Mouse (Mus musculus) layer of hippocampus, postnatal 25 days (tissue): ENCODE data around the gene Fmo2. TPM values are rescaled to one million over a fixed set of nuclear protein-coding genes. Genes with fewer than 3 reads are reported as not detected.

Experiments used
- DNase-seq, 2 experiments: peaks; one replicate each; pipeline ENCODE4 v3.0.0; 2022; ENCODE audit warnings: mixed read lengths in 2 of 2, low spot score in 1 of 2; ENCODE audit errors: extremely low spot score in 1 of 2
- total RNA-seq, 2 experiments: library from RNA; stranded (reverse); gene quantifications; 2 replicates each; pipeline ENCODE4 v1.2.3; 2021

The Fmo2 gene
- total RNA-seq, 2 experiments from 2014 or later: 2.2 TPM

DNA sequence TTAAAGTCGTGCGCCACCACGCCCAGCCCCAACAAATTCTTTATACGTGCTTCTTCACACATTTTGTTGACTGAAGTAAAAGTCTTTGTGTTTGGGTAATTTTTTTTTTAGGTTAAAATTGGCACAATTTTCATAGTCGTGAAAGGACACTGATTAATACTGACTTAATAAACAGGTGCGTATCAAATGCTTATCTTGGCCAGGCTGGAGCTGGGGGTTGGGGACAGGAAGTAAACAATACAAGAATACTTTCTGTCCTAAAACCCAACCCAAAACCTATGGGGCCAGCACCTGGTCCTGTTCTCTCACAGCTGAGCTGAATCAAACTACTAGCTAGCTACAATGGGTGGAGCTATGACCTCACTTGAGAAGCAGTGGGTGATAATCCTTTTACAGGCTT, 5.5 kb downstream of the Fmo2 start:
- no peak for DNase-seq

DNA sequence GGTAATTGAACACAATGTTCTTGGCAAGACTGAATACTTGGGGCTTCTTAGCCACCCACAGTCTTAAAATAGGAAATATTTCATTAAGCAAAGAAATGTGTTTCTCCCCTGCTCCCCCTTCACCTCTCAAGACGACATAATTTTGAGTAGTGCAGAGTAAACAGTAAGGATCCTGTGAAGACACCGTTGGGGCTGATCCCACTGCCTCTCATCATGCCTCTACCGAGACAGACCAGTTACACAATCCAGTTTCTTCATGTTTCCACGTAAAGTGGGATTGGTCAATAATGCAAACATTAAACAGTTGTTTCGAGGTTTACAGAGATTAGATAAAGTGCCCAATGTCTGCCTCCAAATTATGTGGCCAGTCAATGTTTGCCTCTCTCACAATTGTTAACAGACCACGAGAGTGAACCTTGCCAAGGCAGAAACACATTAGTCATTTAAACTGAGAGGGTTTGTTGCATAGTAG, 6.5 kb downstream of the Fmo2 start:
- DNase-seq: no peak

GRCm38 (mm10) chr1:162888646-162889045, 9.9 kb downstream of the Fmo2 start:
- no peak for DNase-seq

GRCm38 (mm10) chr1:162887644-162888043, 10.9 kb downstream of the Fmo2 start:
- DNase-seq: no peak

DNA sequence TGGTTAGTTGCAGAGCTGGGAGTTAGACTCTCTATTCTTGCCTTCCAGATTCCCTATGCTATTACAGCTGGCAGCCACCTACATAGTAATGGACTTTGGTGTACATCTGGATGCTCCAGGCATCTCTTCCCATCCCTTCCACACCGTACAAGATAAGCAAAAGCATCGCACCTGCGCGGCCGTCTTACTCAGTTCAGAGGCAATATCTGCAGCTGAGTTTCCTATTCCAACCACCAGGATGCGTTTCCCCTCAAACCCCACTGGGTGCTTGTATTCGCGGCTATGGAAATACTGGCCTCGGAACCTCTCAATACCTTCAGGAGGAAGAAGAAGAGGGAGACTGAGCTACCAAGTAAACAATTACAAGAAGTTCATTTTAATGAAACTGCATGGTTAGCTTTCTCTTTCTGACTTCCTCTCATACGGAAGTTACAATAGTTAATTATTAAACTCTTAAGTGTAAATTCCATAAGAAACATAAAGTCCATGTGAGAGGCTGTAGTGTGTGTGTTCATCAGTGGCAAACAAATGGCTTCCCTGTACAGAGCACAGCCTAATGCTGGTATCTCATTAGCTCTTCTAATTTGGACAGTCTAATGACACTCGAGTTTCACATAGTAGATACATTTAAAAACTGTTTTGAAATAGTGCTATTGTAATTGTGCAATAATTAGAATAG, 12.2 kb downstream of the Fmo2 start:
- DNase-seq: no peak

DNA sequence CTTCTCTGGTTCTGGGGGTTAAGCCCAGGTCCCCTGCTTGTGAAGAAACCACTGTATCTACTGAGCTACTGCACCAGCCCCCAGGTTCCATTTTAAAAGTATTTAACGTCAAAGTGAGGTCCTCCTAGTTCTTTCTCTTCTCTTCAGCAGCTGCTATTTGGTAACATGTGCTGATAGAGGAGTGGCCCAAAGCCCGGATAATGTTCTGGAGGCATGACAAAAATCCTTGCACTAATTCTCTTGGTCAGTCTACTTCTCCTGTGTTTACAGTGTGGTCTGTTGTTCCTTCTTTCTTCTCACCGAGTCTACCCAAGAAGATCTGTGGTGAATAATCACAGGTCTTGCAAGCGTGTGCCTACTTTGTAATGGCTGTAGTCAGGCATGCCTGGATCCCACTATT, 15.8 kb downstream of the Fmo2 start:
- no peak for DNase-seq

DNA sequence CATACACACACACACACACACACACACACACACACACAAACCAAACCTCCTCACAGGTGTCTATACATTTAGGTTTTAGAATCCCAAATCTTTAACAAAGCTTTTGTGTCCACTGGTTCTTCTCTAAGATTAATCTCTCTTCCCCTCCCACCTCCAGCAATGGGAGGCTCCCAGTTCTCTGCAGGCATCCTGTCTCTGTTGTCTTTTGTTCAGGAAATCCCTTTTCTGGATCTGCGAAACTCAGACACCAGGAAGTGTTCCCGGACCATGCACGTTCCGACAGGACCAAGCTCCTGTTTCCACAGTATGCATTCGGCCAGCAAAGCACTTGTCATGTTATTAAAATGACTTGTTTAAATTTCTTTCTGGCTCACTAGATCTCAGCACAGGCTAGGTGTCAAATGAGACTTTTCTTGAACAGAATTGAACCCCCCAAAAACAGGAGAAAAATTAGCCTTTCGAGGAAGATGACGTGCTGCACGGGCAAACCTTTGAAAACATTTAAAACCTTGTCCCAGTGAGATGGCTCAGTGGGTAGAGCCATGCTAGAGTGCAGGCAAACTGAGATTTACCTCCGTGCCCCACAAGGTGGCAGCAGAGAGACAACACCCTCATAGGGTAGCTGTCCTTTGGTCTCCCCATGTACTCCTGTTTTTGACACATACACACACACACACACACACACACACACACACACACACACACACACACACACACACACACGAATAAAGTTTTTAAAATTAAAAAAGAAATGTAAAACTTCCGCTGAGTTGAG, 18.7 kb downstream of the Fmo2 start:
- DNase-seq: peak; percentile 27 to 77

DNA sequence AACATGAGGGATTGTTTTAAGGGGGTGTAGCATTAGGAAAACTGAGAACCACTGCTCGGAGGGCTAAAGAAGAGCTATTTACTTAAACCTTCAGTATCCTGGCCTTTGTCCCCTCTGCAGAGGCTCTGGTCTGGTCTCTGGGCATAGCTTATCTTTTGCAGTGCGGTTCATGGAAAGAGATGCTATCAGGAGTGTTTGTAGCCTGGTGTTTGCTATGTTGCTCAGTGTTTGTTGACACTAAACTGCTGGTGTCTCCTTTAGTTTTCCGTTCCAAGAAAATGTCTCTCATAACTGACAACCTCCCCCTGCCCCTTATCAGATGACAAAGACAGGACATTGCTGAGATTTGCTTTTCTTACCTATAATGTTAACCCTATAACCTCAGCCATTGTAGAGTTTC, 23.4 kb downstream of the Fmo2 start:
- DNase-seq: no peak

DNA sequence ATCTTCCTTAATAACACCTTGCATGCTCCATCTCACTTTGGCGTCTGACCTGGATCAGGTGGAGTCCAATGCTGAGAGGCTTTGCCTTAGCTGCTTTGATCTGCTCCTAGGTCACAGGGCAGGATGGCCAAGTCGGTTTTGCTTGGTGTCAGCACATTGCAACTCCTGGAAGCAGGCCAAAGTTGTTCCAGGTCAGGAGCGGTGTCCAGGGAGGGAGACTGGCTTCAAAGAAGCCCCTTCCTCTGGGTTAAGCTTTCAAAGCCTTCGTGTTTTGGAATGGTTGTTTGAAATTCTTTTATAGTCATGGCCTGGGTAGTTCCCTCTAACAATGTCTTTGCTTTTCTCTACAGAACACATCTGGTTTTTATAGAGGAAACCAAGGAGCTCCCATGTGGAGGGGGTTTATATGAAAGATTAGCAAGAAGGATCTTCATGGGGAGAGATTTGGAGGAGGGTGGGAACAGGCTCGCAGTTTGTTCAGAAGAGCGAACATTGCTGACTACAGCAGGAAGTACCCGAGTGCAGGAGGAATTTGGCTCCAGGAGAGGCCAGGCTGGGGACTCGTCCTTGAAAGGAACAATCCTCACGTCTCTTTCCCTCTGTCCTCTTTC, 26.7 kb downstream of the Fmo2 start:
- no peak for DNase-seq

- no peak for DNase-seq
Observed at GRCm38 (mm10) chr1:162870978-162871377, 27.5 kb downstream of the Fmo2 start.

GRCm38 (mm10) chr1:162867396-162867795, 31.1 kb downstream of the Fmo2 start:
- DNase-seq: no peak

- DNase-seq: no peak
Observed at GRCm38 (mm10) chr1:162866280-162866681, 32.2 kb downstream of the Fmo2 start, which contains the start of gene Fmo1. Fmo1 (minus strand) TSS chr1:162866610.

GRCm38 (mm10) chr1:162865493-162865830, 33.1 kb downstream of the Fmo2 start:
- no peak for DNase-seq

DNA sequence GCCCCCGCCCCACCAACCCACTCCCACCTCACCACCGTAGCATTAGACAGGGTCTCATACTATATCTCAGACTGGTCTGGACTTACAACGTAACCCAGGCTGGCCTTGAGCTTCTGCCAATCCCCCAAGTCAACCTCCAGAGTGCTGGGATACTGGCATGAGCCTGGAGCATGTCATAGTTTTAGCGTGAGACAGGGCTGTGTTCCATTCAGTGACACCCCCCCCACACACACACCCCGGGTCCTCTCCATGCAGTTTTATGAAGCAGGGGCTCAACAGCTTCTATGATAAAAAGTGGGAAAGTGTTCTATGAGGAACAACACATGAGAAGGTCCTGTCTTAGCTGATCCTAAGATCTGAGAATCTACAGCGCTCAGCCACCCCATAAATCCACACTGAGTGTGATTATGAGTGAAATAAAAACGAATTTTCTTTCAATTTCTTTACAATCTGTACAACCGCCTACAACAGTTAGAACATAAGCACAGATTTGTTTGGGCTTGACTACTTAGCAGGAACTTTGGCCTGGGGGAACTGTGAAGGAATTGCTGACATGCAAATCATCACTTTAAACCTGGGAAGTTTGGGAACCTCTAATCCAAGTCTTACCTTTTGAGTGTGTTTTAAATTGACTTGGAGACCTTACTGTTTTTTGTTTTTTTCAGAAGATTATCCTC, 33.6 kb downstream of the Fmo2 start:
- no peak for DNase-seq

- no peak for DNase-seq
Observed at GRCm38 (mm10) chr1:162864279-162864678, 34.2 kb downstream of the Fmo2 start.

DNA sequence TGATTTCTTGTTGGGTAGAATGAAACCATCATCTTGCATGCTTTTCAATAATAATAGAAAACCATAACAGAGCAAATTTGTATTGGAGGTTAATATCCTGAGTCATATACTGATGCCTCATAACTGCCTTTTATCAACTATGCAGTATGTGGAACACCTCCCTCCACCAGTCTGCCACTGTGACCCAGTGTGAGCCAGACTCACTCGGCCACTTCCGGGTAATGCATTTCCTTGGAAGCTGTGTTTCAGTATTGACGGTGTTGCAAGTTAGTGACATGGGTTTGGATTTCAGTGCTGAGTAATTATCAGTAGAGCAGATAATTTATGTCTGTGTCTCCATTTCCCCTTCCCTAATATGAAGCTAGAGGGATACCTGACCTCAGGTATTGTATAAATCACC, 34.9 kb downstream of the Fmo2 start:
- DNase-seq: no peak

- DNase-seq: no peak
Observed at GRCm38 (mm10) chr1:162862328-162862727, 36.2 kb downstream of the Fmo2 start.

- no peak for DNase-seq
Observed at GRCm38 (mm10) chr1:162859996-162860605, 38.4 kb downstream of the Fmo2 start.

GRCm38 (mm10) chr1:162859545-162859976, 39.0 kb downstream of the Fmo2 start:
- no peak for DNase-seq

- DNase-seq: no peak
Observed at GRCm38 (mm10) chr1:162858748-162859130, 39.8 kb downstream of the Fmo2 start.
